Mouse (Mus musculus): ENCODE results near the gene Pdlim5.
"Not testable (repeated sequence)": the region's sequence is repeated elsewhere in the genome, so short reads cannot be mapped to it uniquely, and the experiment has no call there.

Pdlim5 gene

GRCm38 (mm10) chr3:142274993-142275392 is 120.5 kb downstream of the Pdlim5 start:
- no peak for DNase-seq (ENCODE audit: low spot score)

- no peak for DNase-seq (ENCODE audit: low spot score)
These were observed 121.0 kb downstream of the Pdlim5 start for GRCm38 (mm10) chr3:142274451-142274850.

GRCm38 (mm10) chr3:142273265-142273664 is 122.2 kb downstream of the Pdlim5 start:
- no peak for DNase-seq (ENCODE audit: low spot score)

GRCm38 (mm10) chr3:142256371-142256770 is 139.1 kb downstream of the Pdlim5 start:
- no peak for DNase-seq (ENCODE audit: low spot score)

GRCm38 (mm10) chr3:142252086-142252485 is 143.4 kb downstream of the Pdlim5 start:
- no peak for DNase-seq (ENCODE audit: low spot score)

GRCm38 (mm10) chr3:142249458-142249857 is 146.0 kb downstream of the Pdlim5 start:
- DNase-seq (ENCODE audit: low spot score) = no peak

GRCm38 (mm10) chr3:142243263-142243662 is 152.2 kb downstream of the Pdlim5 start:
- DNase-seq (ENCODE audit: low spot score) = no peak

- DNase-seq (ENCODE audit: low spot score) = no peak
These were observed 156.2 kb downstream of the Pdlim5 start for GRCm38 (mm10) chr3:142239298-142239697.

GRCm38 (mm10) chr3:142238260-142239046 is 157.0 kb downstream of the Pdlim5 start:
- DNase-seq (ENCODE audit: low spot score) = no peak

- DNase-seq (ENCODE audit: low spot score) = no peak
These were observed 157.9 kb downstream of the Pdlim5 start for GRCm38 (mm10) chr3:142237621-142238020.

GRCm38 (mm10) chr3:142233606-142234465 is 161.7 kb downstream of the Pdlim5 start:
- DNase-seq (ENCODE audit: low spot score) = no peak

- no peak for DNase-seq (ENCODE audit: low spot score)
These were observed 166.8 kb downstream of the Pdlim5 start for GRCm38 (mm10) chr3:142228665-142229064.

- no peak for DNase-seq (ENCODE audit: low spot score)
These were observed 172.9 kb downstream of the Pdlim5 start for GRCm38 (mm10) chr3:142222471-142223103.

- no peak for DNase-seq (ENCODE audit: low spot score)
These were observed 175.6 kb downstream of the Pdlim5 start for GRCm38 (mm10) chr3:142219910-142220309.

- no peak for DNase-seq (ENCODE audit: low spot score)
These were observed 182.7 kb downstream of the Pdlim5 start for GRCm38 (mm10) chr3:142212821-142213220.

GRCm38 (mm10) chr3:142212186-142212585 is 183.3 kb downstream of the Pdlim5 start:
- DNase-seq (ENCODE audit: low spot score) = no peak

- DNase-seq (ENCODE audit: low spot score) = no peak
These were observed 185.5 kb downstream of the Pdlim5 start for GRCm38 (mm10) chr3:142209981-142210380.

- no peak for DNase-seq (ENCODE audit: low spot score)
These were observed 186.4 kb downstream of the Pdlim5 start for GRCm38 (mm10) chr3:142209057-142209456.

GRCm38 (mm10) chr3:142207488-142207887 is 188.0 kb downstream of the Pdlim5 start:
- DNase-seq (ENCODE audit: low spot score) = no peak

- DNase-seq (ENCODE audit: low spot score) = no peak
These were observed 189.2 kb downstream of the Pdlim5 start for GRCm38 (mm10) chr3:142206316-142206715.

- DNase-seq (ENCODE audit: low spot score) = no peak
These were observed 199.4 kb downstream of the Pdlim5 start for GRCm38 (mm10) chr3:142196142-142196541.

- DNase-seq (ENCODE audit: low spot score) = not testable (repeated sequence)
These were observed 203.9 kb downstream of the Pdlim5 start for GRCm38 (mm10) chr3:142191627-142192026.
